Mouse (Mus musculus) liver, embryonic 15.5 days (tissue): ENCODE data around the gene Fam114a2. TPM values are rescaled to one million over a fixed set of nuclear protein-coding genes. Genes with fewer than 3 reads are reported as not detected.

Experiments
- ATAC-seq: fragments of 200-750 bp; cut with Nextera tagmentation; 2 replicates; pipeline ENCODE4 v1.8.0; 2017; ENCODE audit warnings: moderate number of reproducible peaks, mild to moderate bottlenecking, moderate library complexity; ENCODE audit not compliant: insufficient read depth
- H3K27ac ChIP-seq: fragments of 300-500 bp; sonication (generic); replicated peaks from 2 replicates; pipeline ENCODE4 v1.5.1; 2015; ENCODE audit warnings: mild to moderate bottlenecking, inconsistent platforms
- H3K27me3 ChIP-seq: fragments of 300-500 bp; sonication (generic); 2 replicates; pipeline ENCODE4 v1.6.1; 2015; ENCODE audit warnings: mild to moderate bottlenecking, inconsistent platforms
- H3K36me3 ChIP-seq: fragments of 300-500 bp; sonication (generic); replicated peaks from 2 replicates; pipeline ENCODE4 v1.6.1; 2015; ENCODE audit warnings: moderate library complexity, mild to moderate bottlenecking, inconsistent platforms
- H3K4me1 ChIP-seq: fragments of 300-500 bp; sonication (generic); replicated peaks from 2 replicates; pipeline ENCODE4 v1.6.1; 2015; ENCODE audit warnings: inconsistent platforms
- H3K4me2 ChIP-seq: fragments of 300-500 bp; sonication (generic); 2 replicates; pipeline ENCODE4 v1.6.1; 2015; ENCODE audit warnings: moderate library complexity, mild to moderate bottlenecking, inconsistent platforms
- H3K4me3 ChIP-seq: fragments of 300-500 bp; sonication (generic); replicated peaks from 2 replicates; pipeline ENCODE4 v1.5.1; 2015; ENCODE audit warnings: mild to moderate bottlenecking, inconsistent platforms
- H3K9ac ChIP-seq: fragments of 300-500 bp; sonication (generic); 2 replicates; pipeline ENCODE4 v1.6.1; 2015; ENCODE audit warnings: moderate library complexity, mild to moderate bottlenecking, inconsistent platforms
- H3K9me3 ChIP-seq: fragments of 300-500 bp; sonication (generic); replicated peaks from 2 replicates; pipeline ENCODE4 v1.6.1; 2016; ENCODE audit warnings: inconsistent platforms
- WGBS: fragments of 180-500 bp; shearing (Covaris S2); methylation state at CpG from one replicate; pipeline ENCODE4 v1.1.7; 2015; ENCODE audit warnings: mixed read lengths; ENCODE audit not compliant: insufficient replicate concordance; 5-methylcytosine and 5-hydroxymethylcytosine counted together
- polyA plus RNA-seq: library from polyadenylated mRNA; unstranded; fragments of >200 nt; fragmentation: Nextera tagmentation; extraction: Ambion mirVana; gene quantifications from 2 replicates; pipeline ENCODE4 v1.2.1, GENCODE M21; 2015

Gene Fam114a2
- polyA plus RNA-seq, 1 experiment from 2014 or later = 28.9 TPM

GRCm38 (mm10) chr11:57470979-57471378 is 47.4 kb downstream of the Fam114a2 start:
- H3K4me1 ChIP-seq = no peaks in the 10 kb centered on the region
- H3K36me3 ChIP-seq = no peaks in the 10 kb centered on the region
- WGBS = 56% methylated on average over 7 of the region's 7 CpGs
- H3K4me3 ChIP-seq = no peak overlapping the region
- H3K27me3 ChIP-seq = no peaks in the 10 kb centered on the region
- ATAC-seq = no peak
- H3K27ac ChIP-seq = no peak overlapping the region
- no peak overlapping the region for H3K4me2 ChIP-seq
- H3K9ac ChIP-seq = no peak overlapping the region
- H3K9me3 ChIP-seq = no peaks in the 10 kb centered on the region

- no peak overlapping the region for H3K27ac ChIP-seq
- H3K4me1 ChIP-seq = no peaks in the 10 kb centered on the region
- H3K4me3 ChIP-seq = no peak overlapping the region
- ATAC-seq = no peak
- no peaks in the 10 kb centered on the region for H3K27me3 ChIP-seq
- no peak overlapping the region for H3K9ac ChIP-seq
- no peak overlapping the region for H3K4me2 ChIP-seq
- no peaks in the 10 kb centered on the region for H3K36me3 ChIP-seq
- 42% methylated on average over 6 of the region's 6 CpGs for WGBS
- H3K9me3 ChIP-seq = no peaks in the 10 kb centered on the region
Observed at GRCm38 (mm10) chr11:57470056-57470455, 48.4 kb downstream of the Fam114a2 start.

- 36% methylated on average over 4 of the region's 4 CpGs for WGBS
- no peak overlapping the region for H3K4me2 ChIP-seq
- no peaks in the 10 kb centered on the region for H3K4me1 ChIP-seq
- no peak for ATAC-seq
- no peak overlapping the region for H3K9ac ChIP-seq
- H3K36me3 ChIP-seq = no peaks in the 10 kb centered on the region
- H3K27me3 ChIP-seq = no peaks in the 10 kb centered on the region
- H3K9me3 ChIP-seq = no peaks in the 10 kb centered on the region
- no peak overlapping the region for H3K4me3 ChIP-seq
- H3K27ac ChIP-seq = no peak overlapping the region
Observed at GRCm38 (mm10) chr11:57468706-57469105, 49.7 kb downstream of the Fam114a2 start.

- ATAC-seq = no peak
- Histone ChIP-seq H3K36me3 (no peaks in the 10 kb centered on the region), H3K4me1 (no peaks in the 10 kb centered on the region), H3K4me2 (no peak overlapping the region), H3K27me3 (no peaks in the 10 kb centered on the region), H3K9me3 (no peaks in the 10 kb centered on the region), H3K4me3 (no peak overlapping the region), H3K9ac (no peak overlapping the region), H3K27ac (no peak overlapping the region)
- 31% methylated on average over 23 of the region's 23 CpGs for WGBS
Observed at GRCm38 (mm10) chr11:57467159-57468110, 51.0 kb downstream of the Fam114a2 start.

GRCm38 (mm10) chr11:57465844-57466243 is 52.6 kb downstream of the Fam114a2 start:
- Histone ChIP-seq H3K27ac (no peak overlapping the region), H3K9me3 (no peaks in the 10 kb centered on the region), H3K4me2 (no peak overlapping the region), H3K4me1 (no peaks in the 10 kb centered on the region), H3K4me3 (no peak overlapping the region), H3K27me3 (no peaks in the 10 kb centered on the region), H3K9ac (no peak overlapping the region), H3K36me3 (no peaks in the 10 kb centered on the region)
- 59% methylated on average over 3 of the region's 3 CpGs for WGBS
- ATAC-seq = no peak

- H3K27me3 ChIP-seq = no peaks in the 10 kb centered on the region
- H3K4me1 ChIP-seq = no peaks in the 10 kb centered on the region
- no peak overlapping the region for H3K4me2 ChIP-seq
- H3K9ac ChIP-seq = no peak overlapping the region
- H3K9me3 ChIP-seq = no peaks in the 10 kb centered on the region
- no peak for ATAC-seq
- H3K36me3 ChIP-seq = no peaks in the 10 kb centered on the region
- H3K4me3 ChIP-seq = no peak overlapping the region
- WGBS = 37% methylated on average over 8 of the region's 8 CpGs
- H3K27ac ChIP-seq = no peak overlapping the region
Observed at GRCm38 (mm10) chr11:57465025-57465424, 53.4 kb downstream of the Fam114a2 start.

GRCm38 (mm10) chr11:57459759-57460158 is 58.7 kb downstream of the Fam114a2 start:
- Histone ChIP-seq H3K4me3 (no peak overlapping the region), H3K36me3 (no peaks in the 10 kb centered on the region), H3K9ac (no peak overlapping the region), H3K27me3 (no peaks in the 10 kb centered on the region), H3K4me2 (no peak overlapping the region), H3K4me1 (no peaks in the 10 kb centered on the region), H3K27ac (no peak overlapping the region), H3K9me3 (no peaks in the 10 kb centered on the region)
- no peak for ATAC-seq
- WGBS = 58% methylated on average over 6 of the region's 6 CpGs

- no peaks in the 10 kb centered on the region for H3K9me3 ChIP-seq
- no peak overlapping the region for H3K4me2 ChIP-seq
- no peak overlapping the region for H3K27ac ChIP-seq
- no peaks in the 10 kb centered on the region for H3K36me3 ChIP-seq
- ATAC-seq = no peak
- H3K4me1 ChIP-seq = no peaks in the 10 kb centered on the region
- 39% methylated on average over 5 of the region's 5 CpGs for WGBS
- H3K27me3 ChIP-seq = no peaks in the 10 kb centered on the region
- no peak overlapping the region for H3K9ac ChIP-seq
- H3K4me3 ChIP-seq = no peak overlapping the region
Observed at GRCm38 (mm10) chr11:57454421-57454820, 64.0 kb downstream of the Fam114a2 start.

GRCm38 (mm10) chr11:57445237-57445962 is 73.0 kb downstream of the Fam114a2 start:
- no peaks in the 10 kb centered on the region for H3K9me3 ChIP-seq
- no peaks in the 10 kb centered on the region for H3K27me3 ChIP-seq
- H3K4me3 ChIP-seq = no peak overlapping the region
- no peak overlapping the region for H3K9ac ChIP-seq
- H3K27ac ChIP-seq = no peak overlapping the region
- H3K4me1 ChIP-seq = no peaks in the 10 kb centered on the region
- 14% methylated on average over 6 of the region's 6 CpGs for whole genome bisulfite sequencing
- no peak overlapping the region for H3K4me2 ChIP-seq
- no peaks in the 10 kb centered on the region for H3K36me3 ChIP-seq
- no peak for ATAC-seq

GRCm38 (mm10) chr11:57434153-57434552 is 84.3 kb downstream of the Fam114a2 start:
- Histone ChIP-seq H3K4me2 (no peak overlapping the region), H3K27ac (no peak overlapping the region), H3K27me3 (no peaks in the 10 kb centered on the region), H3K4me1 (no peaks in the 10 kb centered on the region), H3K4me3 (no peak overlapping the region), H3K9me3 (no peaks in the 10 kb centered on the region), H3K36me3 (no peaks in the 10 kb centered on the region), H3K9ac (no peak overlapping the region)
- no peak for ATAC-seq
- 0% methylated on average over 1 of the region's 1 CpGs for WGBS
